Mouse (Mus musculus) thymus, adult 2 months (tissue): ENCODE measurements around the gene B230118H07Rik.

ENCODE experiments used
- CTCF ChIP-seq: fragments of 200-500 bp; IDR thresholded peaks from 2 replicates; pipeline ENCODE4 v1.5.1; 2012; ENCODE audit warnings: mild to moderate bottlenecking, control low read depth, low read length, moderate library complexity, borderline replicate concordance; ENCODE audit not compliant: control insufficient read depth, poor library complexity, insufficient read depth; ENCODE audit errors: extremely low read depth
- POLR2A ChIP-seq: fragments of 200-500 bp; IDR thresholded peaks from 2 replicates; pipeline ENCODE4 v1.6.1; 2012; ENCODE audit warnings: mild to moderate bottlenecking, low read length, control low read depth, moderate library complexity; ENCODE audit not compliant: control insufficient read depth, poor library complexity, insufficient read depth; ENCODE audit errors: extremely low read depth

DNA sequence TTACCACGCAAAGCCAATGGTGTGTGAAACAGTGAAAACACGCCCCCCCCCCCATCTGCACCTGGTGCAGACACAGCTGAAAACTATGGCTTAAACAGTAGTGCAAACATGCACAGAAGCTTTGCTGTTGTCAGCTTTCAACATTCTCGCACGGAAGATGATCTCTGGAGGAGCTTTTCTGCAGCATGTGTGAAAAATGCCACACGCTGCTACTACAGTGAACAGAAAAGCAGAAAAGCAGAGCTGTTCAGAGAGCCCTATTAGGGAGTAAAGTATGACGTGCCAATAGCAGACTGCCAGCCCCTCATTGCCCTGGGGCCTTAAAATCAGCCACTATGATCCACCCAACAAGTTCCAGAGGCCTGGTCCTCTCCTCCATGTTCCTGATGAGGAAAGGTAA is 86.1 kb downstream of the B230118H07Rik start:
- TF ChIP-seq POLR2A (no peak), CTCF (no peak)
